Mouse (Mus musculus): Measurements from ENCODE around the gene Slc30a1. TPM values are rescaled to one million over a fixed set of nuclear protein-coding genes. Genes with fewer than 3 reads are reported as not detected.
A peak's percentile ranks its signal among the peaks of the same experiment; 100 is the strongest.

The Slc30a1 gene
- polyA plus RNA-seq, 1 experiment from 2014 or later = 2.0 TPM

GRCm38 (mm10) chr1:191928345-191928744 is 21.8 kb downstream of the Slc30a1 start:
- Histone ChIP-seq H3K4me1 (ENCODE audit: control insufficient read depth, insufficient read depth, low read length) (peaks cover 26% of the 10 kb centered on the region), H3K9ac (ENCODE audit: low read depth, low read length) (no peak overlapping the region), H3K27me3 (ENCODE audit: control insufficient read depth, insufficient read depth, low read length) (no peaks in the 10 kb centered on the region), H3K9me3 (ENCODE audit: control insufficient read depth, low read length) (no peaks in the 10 kb centered on the region), H3K4me3 (ENCODE audit: low read length) (no peak overlapping the region), H3K27ac (ENCODE audit: low read depth, low read length) (no peak overlapping the region), H3K36me3 (ENCODE audit: control insufficient read depth, insufficient read depth, low read length) (no peaks in the 10 kb centered on the region), H3K4me2 (replicated peaks; ENCODE audit: low read depth, low read length) (no peak overlapping the region)
- 46% methylated on average over 7 of the region's 7 CpGs for WGBS
- peak; percentile 50; the same call in 1 of the 2 replicates for ATAC-seq (ENCODE audit: low FRiP score, low TSS enrichment)

GRCm38 (mm10) chr1:191929065-191929464 is 22.5 kb downstream of the Slc30a1 start:
- H3K27me3 ChIP-seq (ENCODE audit: control insufficient read depth, insufficient read depth, low read length) = no peaks in the 10 kb centered on the region
- H3K36me3 ChIP-seq (ENCODE audit: control insufficient read depth, insufficient read depth, low read length) = no peaks in the 10 kb centered on the region
- no peak for ATAC-seq (ENCODE audit: low FRiP score, low TSS enrichment)
- H3K27ac ChIP-seq (ENCODE audit: low read depth, low read length) = no peak overlapping the region
- WGBS = 50% methylated on average over 8 of the region's 8 CpGs
- no peak overlapping the region for H3K4me2 ChIP-seq (replicated peaks; ENCODE audit: low read depth, low read length)
- H3K9ac ChIP-seq (ENCODE audit: low read depth, low read length) = no peak overlapping the region
- no peak overlapping the region for H3K4me3 ChIP-seq (ENCODE audit: low read length)
- peaks cover 26% of the 10 kb centered on the region for H3K4me1 ChIP-seq (ENCODE audit: control insufficient read depth, insufficient read depth, low read length)
- H3K9me3 ChIP-seq (ENCODE audit: control insufficient read depth, low read length) = no peaks in the 10 kb centered on the region

GRCm38 (mm10) chr1:191929897-191930524 is 23.4 kb downstream of the Slc30a1 start:
- no peaks in the 10 kb centered on the region for H3K36me3 ChIP-seq (ENCODE audit: control insufficient read depth, insufficient read depth, low read length)
- ATAC-seq (ENCODE audit: low FRiP score, low TSS enrichment) = no peak
- no peak overlapping the region for H3K4me3 ChIP-seq (ENCODE audit: low read length)
- H3K27ac ChIP-seq (ENCODE audit: low read depth, low read length) = no peak overlapping the region
- 67% methylated on average over 12 of the region's 12 CpGs for WGBS
- no peaks in the 10 kb centered on the region for H3K9me3 ChIP-seq (ENCODE audit: control insufficient read depth, low read length)
- no peaks in the 10 kb centered on the region for H3K27me3 ChIP-seq (ENCODE audit: control insufficient read depth, insufficient read depth, low read length)
- no peak overlapping the region for H3K9ac ChIP-seq (ENCODE audit: low read depth, low read length)
- H3K4me1 ChIP-seq (ENCODE audit: control insufficient read depth, insufficient read depth, low read length) = peaks cover 26% of the 10 kb centered on the region
- no peak overlapping the region for H3K4me2 ChIP-seq (replicated peaks; ENCODE audit: low read depth, low read length)

GRCm38 (mm10) chr1:191930525-191931105 is 24.0 kb downstream of the Slc30a1 start:
- H3K4me3 ChIP-seq (ENCODE audit: low read length) = no peak overlapping the region
- no peaks in the 10 kb centered on the region for H3K9me3 ChIP-seq (ENCODE audit: control insufficient read depth, low read length)
- H3K36me3 ChIP-seq (ENCODE audit: control insufficient read depth, insufficient read depth, low read length) = no peaks in the 10 kb centered on the region
- no peak overlapping the region for H3K4me2 ChIP-seq (replicated peaks; ENCODE audit: low read depth, low read length)
- H3K27me3 ChIP-seq (ENCODE audit: control insufficient read depth, insufficient read depth, low read length) = no peaks in the 10 kb centered on the region
- no peak for ATAC-seq (ENCODE audit: low FRiP score, low TSS enrichment)
- peaks cover 26% of the 10 kb centered on the region for H3K4me1 ChIP-seq (ENCODE audit: control insufficient read depth, insufficient read depth, low read length)
- no peak overlapping the region for H3K27ac ChIP-seq (ENCODE audit: low read depth, low read length)
- 71% methylated on average over 3 of the region's 3 CpGs for WGBS
- H3K9ac ChIP-seq (ENCODE audit: low read depth, low read length) = no peak overlapping the region

- ATAC-seq (ENCODE audit: low FRiP score, low TSS enrichment) = 0 out of 2 replicates have a peak, but pooled peaks have one; percentile 43
- no peaks in the 10 kb centered on the region for H3K36me3 ChIP-seq (ENCODE audit: control insufficient read depth, insufficient read depth, low read length)
- peaks cover 26% of the 10 kb centered on the region for H3K4me1 ChIP-seq (ENCODE audit: control insufficient read depth, insufficient read depth, low read length)
- H3K4me3 ChIP-seq (ENCODE audit: low read length) = no peak overlapping the region
- WGBS = 24% methylated on average over 8 of the region's 8 CpGs
- H3K4me2 ChIP-seq (replicated peaks; ENCODE audit: low read depth, low read length) = no peak overlapping the region
- H3K27me3 ChIP-seq (ENCODE audit: control insufficient read depth, insufficient read depth, low read length) = no peaks in the 10 kb centered on the region
- no peaks in the 10 kb centered on the region for H3K9me3 ChIP-seq (ENCODE audit: control insufficient read depth, low read length)
- no peak overlapping the region for H3K9ac ChIP-seq (ENCODE audit: low read depth, low read length)
- no peak overlapping the region for H3K27ac ChIP-seq (ENCODE audit: low read depth, low read length)
Observed at GRCm38 (mm10) chr1:191932286-191932985, 25.9 kb downstream of the Slc30a1 start.

- no peak overlapping the region for H3K4me3 ChIP-seq (ENCODE audit: low read length)
- no peak overlapping the region for H3K4me2 ChIP-seq (replicated peaks; ENCODE audit: low read depth, low read length)
- H3K9ac ChIP-seq (ENCODE audit: low read depth, low read length) = no peak overlapping the region
- H3K9me3 ChIP-seq (ENCODE audit: control insufficient read depth, low read length) = no peaks in the 10 kb centered on the region
- peak; percentile 62; the same call in 1 of the 2 replicates for ATAC-seq (ENCODE audit: low FRiP score, low TSS enrichment)
- no peaks in the 10 kb centered on the region for H3K27me3 ChIP-seq (ENCODE audit: control insufficient read depth, insufficient read depth, low read length)
- WGBS = 66% methylated on average over 4 of the region's 4 CpGs
- peaks cover 23% of the 10 kb centered on the region for H3K4me1 ChIP-seq (ENCODE audit: control insufficient read depth, insufficient read depth, low read length)
- no peak overlapping the region for H3K27ac ChIP-seq (ENCODE audit: low read depth, low read length)
- H3K36me3 ChIP-seq (ENCODE audit: control insufficient read depth, insufficient read depth, low read length) = no peaks in the 10 kb centered on the region
Observed at GRCm38 (mm10) chr1:191932986-191933632, 26.5 kb downstream of the Slc30a1 start.

GRCm38 (mm10) chr1:191943638-191944037 is 37.1 kb downstream of the Slc30a1 start:
- 81% methylated on average over 6 of the region's 6 CpGs for WGBS
- no peaks in the 10 kb centered on the region for H3K27me3 ChIP-seq (ENCODE audit: control insufficient read depth, insufficient read depth, low read length)
- H3K36me3 ChIP-seq (ENCODE audit: control insufficient read depth, insufficient read depth, low read length) = no peaks in the 10 kb centered on the region
- H3K4me3 ChIP-seq (ENCODE audit: low read length) = no peak overlapping the region
- no peaks in the 10 kb centered on the region for H3K4me1 ChIP-seq (ENCODE audit: control insufficient read depth, insufficient read depth, low read length)
- no peak overlapping the region for H3K27ac ChIP-seq (ENCODE audit: low read depth, low read length)
- no peaks in the 10 kb centered on the region for H3K9me3 ChIP-seq (ENCODE audit: control insufficient read depth, low read length)
- H3K9ac ChIP-seq (ENCODE audit: low read depth, low read length) = no peak overlapping the region
- no peak overlapping the region for H3K4me2 ChIP-seq (replicated peaks; ENCODE audit: low read depth, low read length)
- ATAC-seq (ENCODE audit: low FRiP score, low TSS enrichment) = no peak

- Histone ChIP-seq H3K9ac (ENCODE audit: low read depth, low read length) (no peak overlapping the region), H3K36me3 (ENCODE audit: control insufficient read depth, insufficient read depth, low read length) (no peaks in the 10 kb centered on the region), H3K27ac (ENCODE audit: low read depth, low read length) (no peak overlapping the region), H3K9me3 (ENCODE audit: control insufficient read depth, low read length) (no peaks in the 10 kb centered on the region), H3K27me3 (ENCODE audit: control insufficient read depth, insufficient read depth, low read length) (no peaks in the 10 kb centered on the region), H3K4me1 (ENCODE audit: control insufficient read depth, insufficient read depth, low read length) (no peaks in the 10 kb centered on the region), H3K4me2 (replicated peaks; ENCODE audit: low read depth, low read length) (no peak overlapping the region), H3K4me3 (ENCODE audit: low read length) (no peak overlapping the region)
- ATAC-seq (ENCODE audit: low FRiP score, low TSS enrichment) = no peak
- 94% methylated on average over 8 of the region's 8 CpGs for WGBS
Observed at GRCm38 (mm10) chr1:191945341-191945740, 38.8 kb downstream of the Slc30a1 start.

GRCm38 (mm10) chr1:191945756-191946155 is 39.2 kb downstream of the Slc30a1 start:
- Histone ChIP-seq H3K9me3 (ENCODE audit: control insufficient read depth, low read length) (no peaks in the 10 kb centered on the region), H3K36me3 (ENCODE audit: control insufficient read depth, insufficient read depth, low read length) (no peaks in the 10 kb centered on the region), H3K9ac (ENCODE audit: low read depth, low read length) (no peak overlapping the region), H3K4me1 (ENCODE audit: control insufficient read depth, insufficient read depth, low read length) (no peaks in the 10 kb centered on the region), H3K27me3 (ENCODE audit: control insufficient read depth, insufficient read depth, low read length) (no peaks in the 10 kb centered on the region), H3K27ac (ENCODE audit: low read depth, low read length) (no peak overlapping the region), H3K4me3 (ENCODE audit: low read length) (no peak overlapping the region), H3K4me2 (replicated peaks; ENCODE audit: low read depth, low read length) (no peak overlapping the region)
- 83% methylated on average over 5 of the region's 5 CpGs for WGBS
- no peak for ATAC-seq (ENCODE audit: low FRiP score, low TSS enrichment)

Measured in kidney, embryonic 14.5 days (tissue).